Mouse (Mus musculus) bone marrow, adult 2 months (tissue): ENCODE measurements around the gene Rab11b.

ENCODE experiments used
- CTCF ChIP-seq: fragments of 200-500 bp; IDR thresholded peaks from 2 replicates; pipeline ENCODE4 v1.5.1; 2011; ENCODE audit warnings: low read length, control low read depth; ENCODE audit not compliant: control insufficient read depth, insufficient read depth
- POLR2A ChIP-seq: fragments of 200-500 bp; IDR thresholded peaks from 2 replicates; pipeline ENCODE4 v1.6.1; 2011; ENCODE audit warnings: low read depth, mild to moderate bottlenecking, control low read depth, low read length, borderline replicate concordance; ENCODE audit not compliant: control insufficient read depth

DNA sequence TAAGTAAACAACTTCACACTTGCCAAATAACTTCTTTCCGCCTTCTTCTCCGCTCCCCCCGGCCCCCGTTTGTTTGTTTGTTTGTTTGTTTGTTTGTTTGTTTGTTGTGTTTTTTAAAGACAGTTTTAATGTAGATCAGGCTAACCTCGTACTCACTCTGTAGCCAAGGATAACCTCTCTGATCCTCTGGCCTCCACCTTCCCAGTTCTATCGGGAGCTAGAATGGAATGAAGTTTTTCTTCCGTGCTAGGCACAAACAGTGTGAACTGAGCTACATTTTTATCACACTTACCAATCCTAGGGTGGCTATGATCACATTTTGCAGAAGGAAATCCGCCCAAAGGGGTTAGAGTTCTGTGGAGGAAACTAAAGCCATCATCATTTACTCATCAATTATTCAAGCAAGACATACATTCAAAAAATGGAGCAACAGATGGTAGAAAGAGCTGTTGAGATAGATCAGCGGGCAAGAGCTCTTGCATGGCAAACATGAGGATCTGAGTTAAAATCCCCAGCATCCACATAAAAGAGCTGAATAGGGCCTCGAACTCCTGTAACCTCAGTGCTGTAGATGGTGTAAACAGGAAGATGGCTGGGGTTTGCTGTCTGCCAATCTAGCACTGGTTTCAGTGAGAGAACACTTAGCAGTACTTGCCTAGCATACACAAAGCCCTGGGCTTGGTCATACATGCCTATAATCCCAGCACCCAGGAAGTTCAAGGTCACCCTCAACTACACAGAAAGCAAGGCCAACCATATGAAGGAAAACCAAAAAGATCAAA lies 41.2 kb downstream of the Rab11b start:
- no peak for TF ChIP-seq CTCF
- no peak for TF ChIP-seq POLR2A
